Comparison of ENCODE assay signal across 29 mouse cellular contexts in genomic region chr16:35130172-35130571, GRCm38 (mm10). TPM values are rescaled to one million over a fixed set of nuclear protein-coding genes. Genes with fewer than 3 reads are reported as not detected.
DNase-seq lines count a peak whose midpoint lies in the region; ATAC-seq lines count a peak whose summit lies in the region.
"Had no signal": no experiment of that assay in that cellular context is flagged by ENCODE, and none has a peak within 500 bp of the region (broad histone marks: within the 10 kb centered on the region; RNA-seq: fewer than 3 reads in every experiment).

No protein-coding gene starts in this region.

- peak; percentile 98 for DNase-seq in heart, adult 11 months
- DNase-seq in 416B (ENCODE audit: low read depth) (peak; percentile 10), MN1 (ENCODE audit: low spot score) (no peak)
- DNase-seq in heart, adult 8-10 months (ENCODE audit: low spot score) = peak; percentile 65
- DNase-seq in heart, postnatal 10 days = peak; percentile 79 to 81
- DNase-seq in thymus, adult 18-20 months = no peak
- no peak for DNase-seq in gastrocnemius, adult 18-20 months (ENCODE audit: low spot score)
- DNase-seq: adrenal gland, adult 8-10 months; cerebellum, adult 2 months; cerebellum, postnatal 25 days; embryo, embryonic 11 days; gastrocnemius, postnatal 10 days; kidney, adult 2 months; liver; retina, postnatal 1 day; right cerebral cortex, postnatal 4 days; thymus, postnatal 36 days had no signal

- H3K4me2 ChIP-seq in heart, embryonic 11.5 days = no peak overlapping the region
- H3K4me2 ChIP-seq: hindbrain, embryonic 13.5 days; liver, embryonic 15.5 days; midbrain, embryonic 13.5 days had no signal

- no peaks in the 10 kb centered on the region for H3K36me3 ChIP-seq in heart, embryonic 11.5 days (ENCODE audit: control insufficient read depth, insufficient read depth, low read length)
- H3K36me3 ChIP-seq: hindbrain, embryonic 13.5 days; limb, embryonic 10.5 days; liver, embryonic 15.5 days; midbrain, embryonic 13.5 days had no signal

- H3K27me3 ChIP-seq in heart, embryonic 11.5 days (ENCODE audit: control insufficient read depth, insufficient read depth, low read length) = no peaks in the 10 kb centered on the region
- H3K27me3 ChIP-seq: hindbrain, embryonic 13.5 days; liver, embryonic 15.5 days; midbrain, embryonic 13.5 days had no signal

- H3K4me1 ChIP-seq in heart, embryonic 11.5 days (ENCODE audit: control insufficient read depth, insufficient read depth, low read length) = no peaks in the 10 kb centered on the region
- H3K4me1 ChIP-seq: hindbrain, embryonic 13.5 days; liver, embryonic 15.5 days; midbrain, embryonic 13.5 days had no signal

- H3K27ac ChIP-seq in heart, embryonic 11.5 days (ENCODE audit: low read depth, low read length) = no peak overlapping the region
- H3K27ac ChIP-seq: hindbrain, embryonic 13.5 days; kidney, postnatal 0 days; limb, embryonic 10.5 days; liver, embryonic 15.5 days; midbrain, embryonic 13.5 days had no signal

- intact Hi-C loops in heart, postnatal 10 days (cut with DNase I) = loop anchor here (2.0 kb wide), 1 partner anchor 25 kb away; the partner anchor contains the start of gene Adcy5

- no peak for ATAC-seq in heart, embryonic 11.5 days (replicated peaks; ENCODE audit: insufficient number of reproducible peaks, low FRiP score, low TSS enrichment)
- ATAC-seq: forebrain, embryonic 14.5 days; inflammation-experienced regulatory T-cells, adult 6 months; midbrain, embryonic 13.5 days; Patski had no signal

- H3K4me3 ChIP-seq in heart, embryonic 11.5 days (ENCODE audit: low read depth, low read length) = no peak overlapping the region
- H3K4me3 ChIP-seq: hindbrain, embryonic 13.5 days; limb, embryonic 10.5 days; liver, embryonic 15.5 days; midbrain, embryonic 13.5 days had no signal

- no peaks in the 10 kb centered on the region for H3K9me3 ChIP-seq in heart, embryonic 11.5 days (replicated peaks; ENCODE audit: control insufficient read depth, low read length)
- H3K9me3 ChIP-seq: hindbrain, embryonic 13.5 days; limb, embryonic 10.5 days; liver, embryonic 15.5 days; midbrain, embryonic 13.5 days had no signal

- WGBS in heart, embryonic 11.5 days (ENCODE audit: insufficient replicate concordance) = 63% methylated on average over 3 of the region's 3 CpGs

- no peak overlapping the region for H3K9ac ChIP-seq in heart, embryonic 11.5 days (ENCODE audit: low read depth, low read length)
- H3K9ac ChIP-seq: hindbrain, embryonic 13.5 days; liver, embryonic 15.5 days; midbrain, embryonic 13.5 days had no signal

RNA-seq across cellular contexts. Expression of gene Adcy5, which starts 24.5 kb away (rescaled TPM):
- polyA plus RNA-seq in heart, embryonic 11.5 days (2014; fragmentation: Nextera tagmentation; extraction: Ambion mirVana) = 5.6 and 6.0 TPM in 2 replicates
- 10 to 100 TPM; 51.4 to 56.2 (median 54.6) TPM for total RNA-seq in heart, adult 8-10 months (2022)
- 10 to 100 TPM; 55.1 to 56.3 TPM for total RNA-seq in heart, postnatal 10 days (2021)
- total RNA-seq in gastrocnemius, adult 18-20 months (2021) = 1 to 10 TPM; 1.9 TPM
- total RNA-seq: granulocyte monocyte progenitor cell, adult 5-6 weeks; megakaryocyte progenitor cell, adult 5-6 weeks; monocyte, adult 5-6 weeks had no signal

Comparison
In these comparisons a context has a peak if more than half of its experiments do, and no peak if none do; other contexts are left out.
1. DNase-seq: peak in heart, adult 11 months (single experiment), 416B (single experiment), heart, adult 8-10 months (single experiment) and heart, postnatal 10 days (2 of 2); none in thymus, adult 18-20 months (0 of 2), gastrocnemius, adult 18-20 months (single experiment) and MN1 (single experiment).
2. RNA of gene Adcy5, which starts 24.5 kb away (total RNA-seq): 55.1 to 56.3 TPM in heart, postnatal 10 days and 51.4 to 56.2 TPM in heart, adult 8-10 months; 1.9 TPM in gastrocnemius, adult 18-20 months; every median in the first group is over 10 times any median in the second.